Mouse (Mus musculus): ENCODE measurements around the gene Tmem252.

Gene Tmem252

DNA sequence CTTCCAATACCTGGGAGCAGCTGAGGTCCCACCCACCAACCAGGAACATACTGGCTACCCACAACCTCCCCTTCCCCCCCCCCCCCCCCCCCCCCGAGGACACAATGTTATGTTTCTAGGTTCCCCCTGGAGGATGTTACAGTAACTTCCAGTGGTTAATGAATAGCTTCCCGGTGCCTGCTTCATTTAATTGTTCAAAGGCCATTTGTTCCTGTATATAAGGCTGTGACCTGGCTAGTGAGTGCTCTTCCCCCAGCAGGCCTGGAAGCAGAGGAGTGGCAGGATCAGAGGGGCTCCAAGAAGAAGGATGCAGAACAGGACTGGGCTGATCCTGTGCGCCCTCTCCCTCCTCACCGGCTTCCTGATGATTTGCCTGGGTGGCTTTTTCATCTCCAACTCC lies at the start of gene Tmem252:
Tmem252 (plus strand) TSS at position 247 of the 400 bp plus-strand sequence.
- no peak for DNase-seq (ENCODE audit: low spot score)

DNA sequence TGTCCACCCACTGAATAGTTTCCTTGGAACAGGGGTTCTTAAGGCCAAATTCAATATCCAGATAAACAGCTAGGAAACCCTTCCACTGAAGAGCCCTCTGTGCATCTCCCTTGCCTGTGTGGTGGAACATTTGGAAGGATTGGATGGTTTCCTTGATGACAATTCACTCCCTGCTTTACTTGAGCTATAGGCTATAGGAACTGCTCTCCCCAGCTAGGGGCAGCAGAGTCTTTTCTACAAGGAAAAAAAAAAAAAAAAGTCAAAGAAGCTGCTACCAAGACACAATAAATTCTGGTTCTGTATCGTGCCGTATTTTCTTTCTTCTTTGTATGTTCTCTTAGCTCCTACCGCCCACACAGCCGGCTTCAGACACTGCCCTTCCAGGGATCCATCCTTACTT lies 45.8 kb upstream of the Tmem252 start:
- DNase-seq (ENCODE audit: low spot score) = no peak

DNA sequence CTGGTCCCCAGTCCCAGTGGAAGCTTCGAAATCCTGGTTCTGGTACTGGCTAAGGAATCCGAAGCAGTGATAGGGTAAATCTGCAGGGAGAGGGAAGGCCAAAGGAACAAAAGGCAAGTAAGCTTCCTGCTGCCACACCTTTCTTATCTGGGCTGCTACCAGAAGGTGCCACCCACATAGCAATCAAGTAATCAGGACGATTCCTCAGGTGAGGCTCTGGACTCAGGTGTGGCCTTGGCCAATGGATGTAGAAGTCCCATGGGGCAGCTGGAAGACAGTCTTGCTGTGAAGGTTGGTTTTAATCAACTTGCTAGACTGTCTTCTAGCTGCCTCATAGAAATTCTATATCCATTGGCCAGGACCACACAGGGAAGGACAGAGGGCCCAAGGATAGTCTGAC lies 40.8 kb upstream of the Tmem252 start:
- no peak for DNase-seq (ENCODE audit: low spot score)

DNA sequence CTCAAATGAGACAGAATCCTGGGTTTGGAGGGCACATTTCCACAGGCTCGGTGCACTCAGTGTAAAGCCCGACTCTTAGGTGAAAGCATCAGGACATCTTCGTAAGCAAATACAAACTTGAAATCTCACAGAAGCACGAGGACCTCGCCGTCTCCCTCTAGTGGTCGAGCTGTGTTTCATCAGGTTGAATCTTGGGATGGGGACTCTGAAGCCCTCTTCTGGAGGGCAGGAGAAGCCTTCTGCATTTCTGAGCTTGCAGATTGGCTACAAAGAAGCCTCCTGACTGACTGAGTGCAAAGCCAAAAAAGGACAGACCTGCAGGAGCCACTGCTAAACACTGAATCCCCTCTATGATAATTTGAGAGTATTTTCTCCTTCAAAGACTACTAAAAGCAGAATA lies 39.2 kb upstream of the Tmem252 start:
- DNase-seq (ENCODE audit: low spot score) = peak; percentile 65

DNA sequence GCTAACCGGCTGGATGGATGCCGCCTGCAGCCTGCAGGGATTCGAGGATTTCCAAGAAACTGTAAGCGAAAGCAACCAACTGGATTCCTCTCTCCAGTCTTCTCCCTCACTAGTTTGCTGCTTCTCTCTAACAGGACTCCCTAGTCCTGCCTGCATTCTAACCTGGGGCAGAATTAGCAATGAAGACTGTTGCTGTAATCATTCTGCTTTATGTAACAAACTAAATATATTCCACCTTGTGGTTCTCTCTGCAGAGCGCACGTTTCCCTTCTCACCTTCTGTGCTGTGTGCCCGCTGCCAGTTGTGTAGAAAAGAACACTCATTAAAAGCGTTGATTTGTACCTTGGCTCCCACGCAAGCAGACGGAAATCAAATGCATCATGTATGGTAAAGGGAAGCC lies 37.2 kb upstream of the Tmem252 start:
- no peak for DNase-seq (ENCODE audit: low spot score)

GRCm38 (mm10) chr19:24637988-24638387 lies 35.8 kb upstream of the Tmem252 start:
- DNase-seq (ENCODE audit: low spot score) = no peak

- DNase-seq (ENCODE audit: low spot score) = no peak
Observed at GRCm38 (mm10) chr19:24640982-24641381, 32.8 kb upstream of the Tmem252 start.

- DNase-seq (ENCODE audit: low spot score) = no peak
Observed at GRCm38 (mm10) chr19:24644971-24645370, 28.8 kb upstream of the Tmem252 start.

DNA sequence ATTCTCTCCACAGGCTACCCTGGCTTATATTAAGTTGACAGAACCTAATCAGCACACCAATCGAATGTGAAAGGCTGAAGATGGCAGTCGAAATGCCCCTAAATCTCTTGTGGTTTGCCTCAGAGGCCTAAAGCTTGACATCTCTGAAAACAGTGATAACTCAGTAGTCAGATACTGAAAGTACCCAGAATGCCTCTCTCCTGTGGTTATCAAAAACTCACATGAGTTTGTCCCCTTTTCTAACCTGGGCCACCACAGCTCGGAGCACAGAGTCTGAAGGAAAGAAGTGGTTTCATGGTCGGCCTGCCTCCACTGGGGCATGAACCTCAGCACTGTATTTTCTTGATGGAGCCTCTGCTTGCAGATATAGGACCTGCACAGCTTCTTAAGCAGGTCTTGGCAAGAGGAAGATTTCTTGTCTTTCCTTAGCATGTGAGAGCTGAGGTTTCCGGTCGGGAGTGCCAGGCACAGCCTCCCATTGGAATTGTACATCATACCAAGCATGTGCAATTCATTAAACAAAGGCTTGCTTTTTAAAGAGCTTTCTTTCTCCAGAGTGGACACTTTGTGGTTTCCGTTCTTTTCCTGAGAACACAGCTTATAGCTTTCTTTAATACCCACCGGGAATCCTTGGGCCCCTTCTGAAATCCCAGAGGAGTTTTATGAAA lies 27.5 kb upstream of the Tmem252 start:
- no peak for DNase-seq (ENCODE audit: low spot score)

DNA sequence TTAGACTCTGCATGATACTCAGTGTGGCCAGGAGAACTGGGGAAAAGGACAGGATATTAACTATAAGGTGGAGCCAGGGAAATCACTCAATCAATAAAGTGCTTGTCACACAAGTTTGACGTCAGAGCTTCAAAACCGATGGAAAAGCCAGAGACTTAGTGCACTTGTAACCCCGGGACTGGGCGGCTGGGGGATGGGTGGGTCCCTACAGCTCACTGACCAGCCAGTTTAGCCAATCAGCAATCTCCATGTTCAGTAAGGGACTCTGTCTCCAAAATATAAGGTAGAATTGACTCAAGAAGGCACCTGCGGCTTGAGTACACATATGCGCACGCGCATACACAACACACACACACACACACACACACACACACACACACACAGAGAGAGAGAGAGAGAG lies 25.8 kb upstream of the Tmem252 start:
- DNase-seq (ENCODE audit: low spot score) = no peak

GRCm38 (mm10) chr19:24650428-24650827 lies 23.4 kb upstream of the Tmem252 start:
- no peak for DNase-seq (ENCODE audit: low spot score)

DNA sequence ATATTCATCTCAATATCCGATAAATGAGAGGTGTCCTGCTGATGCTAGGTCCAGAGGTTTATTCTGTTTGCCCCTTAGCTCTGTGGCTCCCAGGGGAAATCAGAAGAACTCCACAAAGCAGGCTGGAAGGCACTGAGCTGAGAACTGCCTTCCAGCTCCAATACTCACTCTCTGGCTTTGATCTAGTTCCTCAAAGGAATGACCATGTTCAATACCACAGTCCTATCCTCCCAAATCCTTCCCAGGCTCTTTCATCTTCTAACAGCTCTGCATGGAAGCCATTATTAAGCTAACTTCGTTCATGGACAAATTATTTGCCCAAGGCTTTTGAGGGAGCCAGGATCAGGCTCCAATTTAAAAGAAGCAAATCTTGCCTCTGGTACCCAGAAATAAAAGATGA lies 22.2 kb upstream of the Tmem252 start:
- no peak for DNase-seq (ENCODE audit: low spot score)

GRCm38 (mm10) chr19:24652342-24653019 lies 21.3 kb upstream of the Tmem252 start:
- DNase-seq (ENCODE audit: low spot score) = no peak

DNA sequence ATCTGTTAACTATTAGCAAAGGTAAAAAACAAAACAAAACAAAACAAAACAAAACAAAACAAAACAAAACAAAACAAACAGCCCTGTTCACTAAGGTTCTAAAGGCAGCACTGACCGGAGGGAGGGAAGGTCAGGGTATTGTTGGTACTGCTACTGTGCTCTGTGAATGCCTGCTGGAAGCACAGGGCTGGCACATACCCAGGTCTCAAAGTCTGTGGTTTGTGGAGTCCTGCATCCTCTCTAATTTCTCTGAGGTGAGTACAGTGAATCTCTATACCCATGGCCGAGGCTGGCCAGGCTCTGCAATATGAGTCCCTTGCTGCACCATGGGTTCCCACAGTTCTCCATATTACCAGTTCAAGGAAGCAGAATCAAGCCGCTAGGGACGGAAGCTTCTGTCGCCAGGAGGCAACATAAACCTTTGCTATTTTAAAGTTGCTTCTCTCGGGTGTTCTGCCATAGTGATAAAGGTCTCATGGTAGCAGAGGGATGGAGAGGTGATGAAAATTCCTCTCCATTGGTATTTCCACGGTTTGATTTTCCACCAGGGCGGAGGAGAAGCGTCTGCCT lies 20.5 kb upstream of the Tmem252 start:
- no peak for DNase-seq (ENCODE audit: low spot score)

DNA sequence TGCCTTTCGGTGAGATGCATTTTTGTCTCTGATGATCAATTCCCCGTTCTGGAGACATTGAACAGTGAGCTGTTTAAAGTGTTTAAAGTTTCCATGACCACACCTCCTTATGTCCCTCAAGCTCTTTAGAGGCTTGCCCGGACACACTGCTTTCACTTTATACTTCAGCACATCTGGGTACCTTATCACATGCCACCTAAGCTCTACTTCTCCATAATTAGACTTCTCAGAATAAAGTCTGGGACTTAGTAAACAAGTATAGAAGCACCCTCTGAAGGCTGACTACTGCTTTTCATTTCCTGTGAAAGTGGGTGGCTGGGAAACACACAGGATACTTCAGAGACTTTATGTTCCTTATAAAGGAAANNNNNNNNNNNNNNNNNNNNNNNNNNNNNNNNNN lies 16.8 kb upstream of the Tmem252 start:
- no peak for DNase-seq (ENCODE audit: low spot score)

GRCm38 (mm10) chr19:24662346-24662745 lies 11.5 kb upstream of the Tmem252 start:
- DNase-seq (ENCODE audit: low spot score) = no peak

GRCm38 (mm10) chr19:24665771-24666170 lies 8.0 kb upstream of the Tmem252 start:
- no peak for DNase-seq (ENCODE audit: low spot score)

DNA sequence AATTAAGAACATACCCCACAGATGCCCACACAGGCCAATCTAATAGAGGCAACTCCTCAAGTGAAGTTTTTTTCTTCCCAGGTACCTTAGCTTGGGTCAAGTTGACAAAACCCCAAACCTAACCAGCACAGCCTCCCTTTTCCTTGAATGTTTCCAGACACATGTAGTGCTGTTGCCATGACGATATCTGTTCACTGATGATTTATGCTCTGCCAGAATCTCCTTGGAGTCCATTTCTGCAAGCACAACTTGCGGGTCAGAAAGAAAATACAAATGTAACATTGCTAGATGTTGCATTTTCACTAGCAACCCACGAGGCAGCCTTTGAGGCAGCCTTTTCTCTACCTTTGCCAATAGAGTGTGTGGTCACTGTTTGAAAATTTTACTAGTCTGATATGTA lies 6.3 kb upstream of the Tmem252 start:
- no peak for DNase-seq (ENCODE audit: low spot score)

GRCm38 (mm10) chr19:24671571-24671970 lies 2.2 kb upstream of the Tmem252 start:
- DNase-seq (ENCODE audit: low spot score) = no peak

DNA sequence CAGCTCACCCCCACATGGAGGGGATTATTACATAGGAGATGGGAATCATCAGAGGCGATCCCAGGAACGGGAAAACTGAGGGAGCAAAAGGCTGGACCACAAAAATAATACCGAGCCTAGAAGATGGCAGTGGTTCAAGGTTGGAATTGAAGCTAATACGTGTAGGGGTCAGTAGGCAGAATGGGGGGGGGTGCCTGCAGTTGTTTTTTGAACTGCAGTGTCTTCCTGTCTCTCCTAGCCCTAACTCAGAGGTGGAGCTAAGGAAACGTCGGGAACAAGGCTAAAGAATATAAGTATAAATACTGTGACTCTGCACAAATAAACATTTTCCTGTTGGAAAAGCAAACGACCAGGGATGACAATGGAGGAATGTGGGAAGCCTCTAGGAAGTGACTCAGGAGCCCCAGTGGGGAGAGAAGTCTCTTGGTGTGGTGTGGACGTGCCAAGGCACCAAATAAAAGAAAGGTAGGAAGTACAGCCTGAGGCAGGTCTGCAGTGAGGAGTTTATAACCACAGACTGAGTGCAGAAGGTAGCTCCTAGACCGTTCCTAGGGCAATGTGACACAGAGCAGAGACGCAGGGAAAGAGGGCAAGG lies 1.3 kb upstream of the Tmem252 start:
- no peak for DNase-seq (ENCODE audit: low spot score)

DNA sequence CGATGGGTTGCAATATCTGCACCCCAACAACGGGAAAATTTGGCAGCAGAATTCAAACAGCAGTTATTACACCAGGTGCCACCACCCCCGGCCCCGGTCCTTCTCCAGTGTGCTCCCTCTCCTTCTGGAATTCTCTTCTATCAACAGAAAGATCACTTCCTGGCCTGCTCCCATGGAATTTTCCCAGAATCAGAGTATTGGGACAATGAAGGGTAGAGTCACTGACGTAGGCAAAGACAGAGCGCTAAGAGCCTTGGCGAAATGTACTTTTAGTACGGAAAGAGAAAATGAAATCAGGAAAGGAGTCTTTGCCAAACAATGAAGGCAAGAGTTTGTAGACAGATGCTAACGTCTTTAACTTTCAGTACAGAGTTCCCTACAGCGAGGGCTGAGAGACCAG lies 477 bp upstream of the Tmem252 start:
- DNase-seq (ENCODE audit: low spot score) = no peak

DNA sequence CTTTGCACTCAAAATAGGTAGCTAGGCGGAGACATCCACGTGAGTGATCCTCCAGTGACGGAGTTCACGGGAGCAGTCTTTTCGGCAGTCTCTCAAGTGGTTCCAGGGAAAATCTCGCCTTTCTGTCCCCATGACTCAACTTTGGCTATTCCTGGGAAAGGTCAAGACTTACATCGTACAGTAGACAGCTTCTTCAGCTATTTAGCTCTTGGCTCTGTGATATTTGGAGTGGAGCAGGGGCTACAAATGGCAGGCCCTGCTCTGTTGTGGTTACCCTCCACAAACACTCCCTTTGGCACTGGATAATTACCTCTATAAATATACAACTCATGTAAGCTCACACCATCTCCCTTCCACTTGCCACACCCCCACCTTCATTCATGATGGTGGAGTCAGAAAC lies 2.6 kb downstream of the Tmem252 start:
- DNase-seq (ENCODE audit: low spot score) = no peak

DNA sequence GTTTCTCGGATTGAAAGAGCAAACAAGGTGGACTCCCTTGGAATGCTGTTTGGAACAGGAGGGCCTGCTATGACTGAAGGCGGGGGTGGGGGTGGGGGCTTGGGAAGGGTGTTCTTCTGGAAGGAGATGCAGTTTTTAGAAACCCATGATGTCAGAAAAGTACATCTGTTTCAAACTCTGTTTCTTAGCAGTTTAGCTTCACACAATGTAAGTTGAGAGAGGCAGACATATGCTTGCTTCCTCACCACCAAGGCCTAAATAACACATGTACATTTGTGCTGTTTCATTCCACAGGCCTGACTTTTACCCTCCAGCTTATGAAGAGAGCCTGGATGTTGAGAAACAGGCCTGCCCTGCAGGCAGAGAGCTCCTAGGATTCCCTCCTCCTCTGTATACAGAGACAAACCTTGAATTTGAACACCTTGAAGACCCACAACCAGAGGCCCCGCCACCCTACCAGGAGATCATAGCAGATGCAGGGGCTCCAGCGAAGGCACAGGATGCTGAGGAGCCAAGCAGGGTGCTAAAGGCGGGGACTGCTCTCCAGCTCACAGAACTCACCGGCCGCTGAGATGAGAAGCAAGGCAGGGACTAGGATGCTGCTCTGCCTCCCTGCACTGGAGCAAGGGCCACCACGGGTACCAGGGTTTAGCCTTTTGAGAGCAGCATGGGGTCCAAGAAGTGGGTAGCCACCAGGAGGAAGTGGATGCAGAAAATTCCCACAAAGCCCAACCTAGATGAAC lies 3.6 kb downstream of the Tmem252 start:
- DNase-seq (ENCODE audit: low spot score) = no peak

Measured in urinary bladder, postnatal 14 days (tissue).